Mouse (Mus musculus): ENCODE data around the gene Wfdc13. TPM values are rescaled to one million over a fixed set of nuclear protein-coding genes. Genes with fewer than 3 reads are reported as not detected.

Wfdc13 gene
- polyA plus RNA-seq (2015; fragmentation: Nextera tagmentation; extraction: Ambion mirVana) = 0.43 and 0.57 TPM in 2 replicates

- Histone ChIP-seq H3K9ac (no peak within 1 kb of the TSS), H3K4me3 (replicated peaks) (no peak within 1 kb of the TSS), H3K4me1 (no peaks in the 10 kb centered on the region), H3K4me2 (no peak within 1 kb of the TSS), H3K9me3 (replicated peaks) (no peaks in the 10 kb centered on the region), H3K36me3 (no peaks in the 10 kb centered on the region), H3K27ac (no peak within 1 kb of the TSS), H3K27me3 (no peaks in the 10 kb centered on the region)
- no peak for ATAC-seq (replicated peaks; ENCODE audit: low FRiP score)
- WGBS = 56% methylated on average over 3 of the region's 3 CpGs
Observed at GRCm38 (mm10) chr2:164684807-164685206, at the start of gene Wfdc13. Wfdc13 (plus strand) TSS chr2:164685107.

- Histone ChIP-seq H3K27me3 (no peaks in the 10 kb centered on the region), H3K9ac (no peak overlapping the region), H3K9me3 (replicated peaks) (no peaks in the 10 kb centered on the region), H3K4me3 (replicated peaks) (no peak overlapping the region), H3K36me3 (no peaks in the 10 kb centered on the region), H3K27ac (no peak overlapping the region), H3K4me1 (no peaks in the 10 kb centered on the region), H3K4me2 (no peak overlapping the region)
- 73% methylated on average over 9 of the region's 9 CpGs for WGBS
- no peak for ATAC-seq (replicated peaks; ENCODE audit: low FRiP score)
Observed at GRCm38 (mm10) chr2:164635266-164635665, 49.6 kb upstream of the Wfdc13 start.

- Histone ChIP-seq H3K4me2 (no peak within 1 kb of the TSS), H3K4me3 (replicated peaks) (no peak within 1 kb of the TSS), H3K27ac (no peak within 1 kb of the TSS), H3K4me1 (no peaks in the 10 kb centered on the region), H3K9me3 (replicated peaks) (no peaks in the 10 kb centered on the region), H3K9ac (no peak within 1 kb of the TSS), H3K36me3 (no peaks in the 10 kb centered on the region), H3K27me3 (no peaks in the 10 kb centered on the region)
- no peak for ATAC-seq (replicated peaks; ENCODE audit: low FRiP score)
- 69% methylated on average over 3 of the region's 3 CpGs for WGBS
Observed at GRCm38 (mm10) chr2:164638696-164639095, 46.2 kb upstream of the Wfdc13 start, which contains the start of gene Wfdc16. Wfdc16 (minus strand) TSS chr2:164638796.

GRCm38 (mm10) chr2:164641129-164641528 lies 43.8 kb upstream of the Wfdc13 start:
- Histone ChIP-seq H3K27me3 (no peaks in the 10 kb centered on the region), H3K4me2 (no peak overlapping the region), H3K9me3 (replicated peaks) (no peaks in the 10 kb centered on the region), H3K27ac (no peak overlapping the region), H3K4me3 (replicated peaks) (no peak overlapping the region), H3K36me3 (no peaks in the 10 kb centered on the region), H3K9ac (no peak overlapping the region), H3K4me1 (no peaks in the 10 kb centered on the region)
- WGBS = 62% methylated on average over 7 of the region's 7 CpGs
- no peak for ATAC-seq (replicated peaks; ENCODE audit: low FRiP score)

GRCm38 (mm10) chr2:164641881-164642673 lies 42.8 kb upstream of the Wfdc13 start:
- H3K36me3 ChIP-seq = no peaks in the 10 kb centered on the region
- no peaks in the 10 kb centered on the region for H3K27me3 ChIP-seq
- H3K27ac ChIP-seq = no peak overlapping the region
- ATAC-seq (replicated peaks; ENCODE audit: low FRiP score) = no peak
- H3K9ac ChIP-seq = no peak overlapping the region
- H3K4me3 ChIP-seq (replicated peaks) = no peak overlapping the region
- WGBS = 83% methylated on average over 13 of the region's 13 CpGs
- H3K4me2 ChIP-seq = no peak overlapping the region
- H3K9me3 ChIP-seq (replicated peaks) = no peaks in the 10 kb centered on the region
- no peaks in the 10 kb centered on the region for H3K4me1 ChIP-seq

GRCm38 (mm10) chr2:164655858-164656257 lies 29.0 kb upstream of the Wfdc13 start, which contains the start of gene Wfdc10:
Wfdc10 (plus strand) TSS chr2:164656046.
- Histone ChIP-seq H3K4me2 (no peak within 1 kb of the TSS), H3K9ac (no peak within 1 kb of the TSS), H3K4me1 (no peaks in the 10 kb centered on the region), H3K36me3 (no peaks in the 10 kb centered on the region), H3K27ac (no peak within 1 kb of the TSS), H3K4me3 (replicated peaks) (no peak within 1 kb of the TSS), H3K9me3 (replicated peaks) (no peaks in the 10 kb centered on the region), H3K27me3 (no peaks in the 10 kb centered on the region)
- 19% methylated on average over 11 of the region's 11 CpGs for WGBS
- no peak for ATAC-seq (replicated peaks; ENCODE audit: low FRiP score)

GRCm38 (mm10) chr2:164656483-164656882 lies 28.4 kb upstream of the Wfdc13 start, which contains the start of gene Wfdc9:
Wfdc9 (minus strand) TSS chr2:164656583.
- Histone ChIP-seq H3K36me3 (no peaks in the 10 kb centered on the region), H3K4me2 (no peak within 1 kb of the TSS), H3K4me3 (replicated peaks) (no peak within 1 kb of the TSS), H3K27ac (no peak within 1 kb of the TSS), H3K4me1 (no peaks in the 10 kb centered on the region), H3K9ac (no peak within 1 kb of the TSS), H3K9me3 (replicated peaks) (no peaks in the 10 kb centered on the region), H3K27me3 (no peaks in the 10 kb centered on the region)
- WGBS = 89% methylated on average over 9 of the region's 9 CpGs
- ATAC-seq (replicated peaks; ENCODE audit: low FRiP score) = no peak

- 86% methylated on average over 7 of the region's 7 CpGs for WGBS
- Histone ChIP-seq H3K36me3 (no peaks in the 10 kb centered on the region), H3K4me1 (no peaks in the 10 kb centered on the region), H3K27me3 (no peaks in the 10 kb centered on the region), H3K9ac (no peak overlapping the region), H3K9me3 (replicated peaks) (no peaks in the 10 kb centered on the region), H3K27ac (no peak overlapping the region), H3K4me2 (no peak overlapping the region), H3K4me3 (replicated peaks) (no peak overlapping the region)
- no peak for ATAC-seq (replicated peaks; ENCODE audit: low FRiP score)
Observed at GRCm38 (mm10) chr2:164664851-164665250, 20.1 kb upstream of the Wfdc13 start.

GRCm38 (mm10) chr2:164670261-164670660 lies 14.6 kb upstream of the Wfdc13 start:
- Histone ChIP-seq H3K9ac (no peak overlapping the region), H3K27ac (no peak overlapping the region), H3K4me2 (no peak overlapping the region), H3K4me3 (replicated peaks) (no peak overlapping the region), H3K4me1 (0 out of 2 replicates have a peak, but pooled peaks cover 6% of the 10 kb centered on the region), H3K9me3 (replicated peaks) (no peaks in the 10 kb centered on the region), H3K36me3 (no peaks in the 10 kb centered on the region), H3K27me3 (no peaks in the 10 kb centered on the region)
- 73% methylated on average over 5 of the region's 5 CpGs for WGBS
- ATAC-seq (replicated peaks; ENCODE audit: low FRiP score) = no peak

- Histone ChIP-seq H3K9ac (no peak overlapping the region), H3K4me3 (replicated peaks) (no peak overlapping the region), H3K9me3 (replicated peaks) (no peaks in the 10 kb centered on the region), H3K4me2 (no peak overlapping the region), H3K27me3 (no peaks in the 10 kb centered on the region), H3K36me3 (no peaks in the 10 kb centered on the region), H3K4me1 (0 out of 2 replicates have a peak, but pooled peaks cover 6% of the 10 kb centered on the region), H3K27ac (no peak overlapping the region)
- 41% methylated on average over 1 of the region's 1 CpGs for WGBS
- no peak for ATAC-seq (replicated peaks; ENCODE audit: low FRiP score)
Observed at GRCm38 (mm10) chr2:164670938-164671337, 14.0 kb upstream of the Wfdc13 start.

- H3K27ac ChIP-seq = no peak within 1 kb of the TSS
- H3K9ac ChIP-seq = no peak within 1 kb of the TSS
- H3K27me3 ChIP-seq = no peaks in the 10 kb centered on the region
- H3K4me3 ChIP-seq (replicated peaks) = no peak within 1 kb of the TSS
- peaks cover 13% of the 10 kb centered on the region for H3K4me1 ChIP-seq
- H3K36me3 ChIP-seq = no peaks in the 10 kb centered on the region
- 67% methylated on average over 7 of the region's 7 CpGs for WGBS
- H3K9me3 ChIP-seq (replicated peaks) = no peaks in the 10 kb centered on the region
- ATAC-seq (replicated peaks; ENCODE audit: low FRiP score) = no peak
- no peak within 1 kb of the TSS for H3K4me2 ChIP-seq
Observed at GRCm38 (mm10) chr2:164673987-164674386, 10.9 kb upstream of the Wfdc13 start, which contains the start of gene Wfdc11. Wfdc11 (minus strand) TSS chr2:164674087.

GRCm38 (mm10) chr2:164676103-164676502 lies 8.8 kb upstream of the Wfdc13 start:
- H3K9ac ChIP-seq = no peak overlapping the region
- H3K4me3 ChIP-seq (replicated peaks) = no peak overlapping the region
- H3K4me1 ChIP-seq = peaks cover 18% of the 10 kb centered on the region
- no peaks in the 10 kb centered on the region for H3K27me3 ChIP-seq
- no peaks in the 10 kb centered on the region for H3K36me3 ChIP-seq
- no peak overlapping the region for H3K4me2 ChIP-seq
- H3K9me3 ChIP-seq (replicated peaks) = no peaks in the 10 kb centered on the region
- no peak overlapping the region for H3K27ac ChIP-seq
- ATAC-seq (replicated peaks; ENCODE audit: low FRiP score) = no peak
- WGBS = 80% methylated on average over 7 of the region's 7 CpGs

Data from kidney, embryonic 15.5 days (tissue).